Mouse (Mus musculus) CD4-positive, CD25-positive, alpha-beta regulatory T cell, adult 4 months (primary cell): ENCODE measurements around the gene Hdgfl2. TPM values are rescaled to one million over a fixed set of nuclear protein-coding genes. Genes with fewer than 3 reads are reported as not detected.
A peak's percentile ranks its signal among the peaks of the same experiment; 100 is the strongest.

ENCODE experiments used
- ATAC-seq: one replicate; pipeline ENCODE4 v1.8.0; 2017
- polyA plus RNA-seq, 2 experiments: library from polyadenylated mRNA; unstranded; fragments of 100-300 nt; shearing (Covaris generic); gene quantifications; one replicate each; pipeline ENCODE4 v1.2.1; 2017

The Hdgfl2 gene
- polyA plus RNA-seq, 2 experiments from 2014 or later: 39.4 to 58.4 TPM

DNA sequence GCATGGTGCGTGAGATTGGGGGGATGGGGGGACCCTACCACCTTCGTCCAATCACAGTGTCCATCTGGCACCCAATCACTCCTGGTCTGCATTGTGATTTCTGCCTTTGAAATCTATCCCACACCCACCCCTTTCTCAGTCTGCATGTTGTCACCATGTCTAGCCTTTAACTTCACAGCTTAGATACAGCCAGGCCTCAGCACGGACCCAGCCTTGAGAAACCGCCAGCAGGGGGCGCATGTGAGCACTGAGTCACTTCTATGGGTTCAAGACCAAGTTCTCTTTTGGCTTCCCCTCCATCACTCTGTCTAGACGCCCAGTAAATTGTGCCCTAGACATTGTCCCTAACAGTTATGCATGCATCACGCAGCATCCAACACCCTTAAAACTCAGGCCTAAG lies 52.4 kb downstream of the Hdgfl2 start:
- ATAC-seq: no peak

DNA sequence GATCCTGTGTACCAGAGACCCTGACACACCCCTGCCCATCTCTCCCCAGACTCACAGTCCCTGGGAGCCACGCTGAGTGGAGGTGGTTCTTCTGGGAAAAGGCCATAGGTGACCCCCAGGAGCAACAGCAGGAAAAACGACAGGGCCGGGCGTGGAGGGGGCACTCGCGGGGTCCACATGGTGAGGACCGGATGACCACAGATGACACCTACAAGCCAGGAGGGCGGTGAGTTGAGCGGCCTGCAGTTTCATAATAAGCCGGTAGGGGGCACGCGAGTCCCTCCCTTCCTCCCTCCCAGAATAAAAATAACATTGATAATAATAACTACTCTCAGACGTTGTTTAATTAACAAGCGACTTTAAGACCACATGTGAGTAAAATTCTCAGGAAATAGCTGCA lies 53.2 kb downstream of the Hdgfl2 start:
- ATAC-seq: peak; percentile 53

DNA sequence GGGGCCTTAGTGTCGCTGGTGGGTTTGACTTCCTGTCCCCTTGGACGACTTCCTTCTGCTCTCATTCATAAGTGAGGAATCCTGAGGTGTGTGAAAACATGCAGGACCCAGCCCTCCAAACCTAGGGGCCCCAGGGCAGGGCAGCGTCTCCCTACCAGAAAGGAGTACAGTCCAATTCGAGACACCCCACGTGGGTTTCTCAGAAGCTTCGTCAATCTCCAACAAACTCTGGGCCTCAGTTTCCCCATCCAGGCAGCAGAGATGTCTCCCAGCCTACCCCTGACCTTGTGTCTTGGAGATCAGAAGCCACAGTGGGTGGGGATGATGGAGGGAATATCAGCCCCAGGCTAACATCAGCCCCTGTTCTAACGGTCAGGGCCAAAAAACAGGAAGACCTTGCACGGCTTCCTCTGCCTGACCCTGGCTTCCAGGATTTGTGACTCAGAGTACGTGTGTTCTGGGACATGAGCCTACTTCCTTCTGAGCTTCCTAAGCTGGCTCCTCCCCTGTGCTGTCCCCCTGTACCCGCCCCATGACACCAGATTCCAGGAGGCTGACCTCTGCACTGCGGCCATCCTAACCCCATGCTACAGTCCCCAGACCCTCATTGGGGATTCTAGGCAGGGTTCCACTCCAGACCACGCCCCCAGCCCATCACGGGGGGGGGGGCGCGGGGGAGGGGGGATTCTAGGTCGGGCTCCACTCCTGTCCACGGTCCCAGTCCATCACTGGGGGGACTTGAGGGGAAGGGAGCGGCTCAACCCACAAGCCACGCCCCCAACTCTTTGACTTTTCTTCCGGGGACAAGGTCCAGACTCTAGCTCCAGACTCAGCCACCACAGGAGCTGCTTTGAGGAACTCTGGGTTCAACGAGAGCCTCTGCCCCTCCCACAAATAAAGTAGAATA lies 54.3 kb downstream of the Hdgfl2 start:
- peak; percentile 15 for ATAC-seq

DNA sequence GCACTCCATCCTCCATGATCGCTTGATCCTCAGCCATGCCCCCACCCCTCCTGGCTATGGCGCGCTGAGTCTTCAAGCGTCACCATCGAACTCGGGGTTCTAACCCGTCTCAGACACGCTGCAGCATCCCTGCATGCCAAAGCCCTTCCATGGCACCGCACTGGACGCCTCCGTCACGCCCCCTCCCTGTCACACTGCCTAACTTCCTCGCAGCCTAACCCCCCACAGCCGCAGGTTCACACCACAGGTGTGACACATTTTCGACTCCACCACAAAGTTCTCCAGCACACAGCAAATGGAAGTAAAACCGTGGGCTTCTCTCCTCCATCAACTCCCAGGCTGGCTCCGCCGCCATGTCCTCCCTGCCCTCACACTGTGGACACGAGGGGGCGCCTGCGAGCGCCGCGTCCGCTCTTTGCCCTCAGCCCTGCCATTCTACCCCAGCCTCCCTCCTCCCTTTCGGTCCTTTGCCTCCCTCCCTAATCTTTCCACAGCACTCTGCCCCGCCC lies 55.1 kb downstream of the Hdgfl2 start:
- ATAC-seq: peak; percentile 73

DNA sequence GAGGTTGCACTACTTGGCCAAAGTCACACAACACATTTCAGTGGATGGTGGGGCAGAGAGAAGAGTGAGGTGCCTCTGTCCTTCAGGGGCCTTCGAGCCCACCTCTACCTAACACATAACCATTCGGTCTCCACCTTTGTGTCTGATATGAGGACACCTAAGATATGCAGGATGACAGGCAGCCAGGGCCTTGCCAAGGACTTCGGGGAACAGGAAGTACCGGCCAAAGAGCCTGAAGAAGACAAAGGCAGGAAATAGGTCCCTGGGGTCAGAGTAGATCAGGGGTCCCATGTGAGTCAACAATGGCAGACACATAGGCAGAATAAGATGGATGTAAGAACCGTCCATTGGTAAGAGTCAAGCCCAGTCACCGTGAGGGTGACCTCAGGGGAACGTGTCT lies 57.1 kb downstream of the Hdgfl2 start:
- ATAC-seq: no peak

DNA sequence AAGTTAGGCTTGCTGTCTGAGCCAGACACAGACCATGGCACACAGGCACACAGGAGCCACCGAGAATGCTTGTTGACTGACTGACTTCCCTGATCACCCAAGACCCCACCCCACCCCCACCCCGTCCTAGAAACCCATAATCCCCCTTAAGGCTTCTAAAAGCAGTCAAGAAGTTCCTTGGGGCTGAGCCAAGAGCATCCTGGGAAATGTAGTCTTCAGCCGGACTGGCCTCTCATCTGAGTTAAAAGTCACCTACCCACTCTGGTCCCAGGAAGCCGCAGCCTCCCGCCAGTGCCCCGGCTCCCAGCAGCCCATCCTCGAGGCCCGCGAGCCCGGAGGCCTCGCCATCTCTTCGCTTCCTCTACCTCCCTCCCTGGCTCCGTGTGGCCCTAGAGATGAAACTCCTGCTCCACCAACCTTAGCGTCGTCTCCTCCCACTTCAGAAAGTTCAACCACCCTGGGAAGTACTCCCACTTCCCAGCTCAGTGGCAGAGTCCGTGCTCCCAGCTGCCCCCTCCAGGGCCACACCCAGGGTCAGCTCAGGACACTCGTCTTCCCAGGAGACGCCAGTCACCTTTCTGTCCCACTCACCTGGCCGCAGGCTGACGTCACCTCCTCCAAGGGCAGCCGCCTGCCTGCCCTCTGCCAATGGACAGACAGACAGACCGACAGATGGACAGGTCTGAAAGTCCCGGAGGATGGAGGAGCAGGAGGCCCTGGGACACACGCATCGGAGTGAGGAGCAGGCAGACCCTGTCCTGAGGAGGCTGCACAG lies 58.6 kb downstream of the Hdgfl2 start:
- no peak for ATAC-seq

DNA sequence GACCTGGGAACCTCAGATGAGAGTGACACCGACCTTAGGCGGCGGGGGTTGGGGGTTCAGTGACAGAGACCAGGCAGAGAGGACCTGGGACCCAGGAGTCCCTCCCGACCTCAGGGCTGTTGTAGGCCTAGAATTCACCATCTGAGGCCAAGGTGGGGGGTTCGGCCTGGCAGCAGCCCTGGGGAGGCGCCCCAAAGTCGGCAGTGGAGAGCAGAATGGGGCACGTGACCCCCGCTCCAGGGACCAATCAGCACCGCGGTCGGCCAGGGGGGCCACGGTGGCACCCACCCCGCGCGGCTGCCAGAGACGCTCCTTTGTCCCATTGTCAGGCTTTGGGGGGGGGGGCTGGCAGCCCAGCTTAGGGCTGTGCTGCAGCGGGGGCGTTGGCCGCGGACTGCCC lies 59.9 kb downstream of the Hdgfl2 start:
- no peak for ATAC-seq

DNA sequence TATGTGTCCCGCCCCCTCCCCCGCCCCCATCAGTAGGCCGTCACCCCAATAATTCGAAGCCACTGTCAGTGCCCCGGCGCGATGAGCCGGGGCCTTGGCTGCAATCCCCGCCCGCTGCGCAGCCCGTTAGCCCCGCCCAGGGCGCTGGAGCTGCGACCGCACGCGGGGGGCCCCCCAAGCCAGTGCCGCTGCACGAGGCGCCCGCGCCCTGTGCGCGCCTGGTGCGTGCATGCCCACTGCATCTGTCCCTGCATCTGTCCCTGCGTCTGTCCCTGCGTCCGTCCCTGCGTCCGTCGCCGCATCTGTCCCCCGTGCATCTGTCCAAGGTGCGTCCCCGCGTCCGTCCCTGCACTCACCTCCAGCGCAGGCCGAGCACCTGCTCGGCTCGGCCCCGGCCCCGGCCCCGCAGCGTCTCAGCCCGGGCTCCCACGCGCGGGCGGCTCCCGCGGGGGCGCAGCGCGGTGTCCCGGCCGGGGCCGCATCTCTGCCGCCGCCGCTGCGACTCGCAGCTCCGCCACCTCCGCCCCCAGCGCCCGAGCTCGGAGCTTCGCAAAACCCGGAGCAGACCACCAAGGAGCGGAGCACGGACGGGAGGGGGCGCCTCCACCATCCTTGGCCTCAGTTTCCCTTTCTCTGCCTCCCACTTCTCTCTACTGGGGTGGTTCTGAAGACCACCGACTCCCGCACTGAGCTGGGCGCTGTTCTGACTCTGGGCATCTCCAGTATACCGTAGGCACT lies 60.6 kb downstream of the Hdgfl2 start, which contains the start of gene Sema6b:
Sema6b (minus strand) TSS at position 486 of the 738 bp plus-strand sequence.
- ATAC-seq: peak; percentile 61

DNA sequence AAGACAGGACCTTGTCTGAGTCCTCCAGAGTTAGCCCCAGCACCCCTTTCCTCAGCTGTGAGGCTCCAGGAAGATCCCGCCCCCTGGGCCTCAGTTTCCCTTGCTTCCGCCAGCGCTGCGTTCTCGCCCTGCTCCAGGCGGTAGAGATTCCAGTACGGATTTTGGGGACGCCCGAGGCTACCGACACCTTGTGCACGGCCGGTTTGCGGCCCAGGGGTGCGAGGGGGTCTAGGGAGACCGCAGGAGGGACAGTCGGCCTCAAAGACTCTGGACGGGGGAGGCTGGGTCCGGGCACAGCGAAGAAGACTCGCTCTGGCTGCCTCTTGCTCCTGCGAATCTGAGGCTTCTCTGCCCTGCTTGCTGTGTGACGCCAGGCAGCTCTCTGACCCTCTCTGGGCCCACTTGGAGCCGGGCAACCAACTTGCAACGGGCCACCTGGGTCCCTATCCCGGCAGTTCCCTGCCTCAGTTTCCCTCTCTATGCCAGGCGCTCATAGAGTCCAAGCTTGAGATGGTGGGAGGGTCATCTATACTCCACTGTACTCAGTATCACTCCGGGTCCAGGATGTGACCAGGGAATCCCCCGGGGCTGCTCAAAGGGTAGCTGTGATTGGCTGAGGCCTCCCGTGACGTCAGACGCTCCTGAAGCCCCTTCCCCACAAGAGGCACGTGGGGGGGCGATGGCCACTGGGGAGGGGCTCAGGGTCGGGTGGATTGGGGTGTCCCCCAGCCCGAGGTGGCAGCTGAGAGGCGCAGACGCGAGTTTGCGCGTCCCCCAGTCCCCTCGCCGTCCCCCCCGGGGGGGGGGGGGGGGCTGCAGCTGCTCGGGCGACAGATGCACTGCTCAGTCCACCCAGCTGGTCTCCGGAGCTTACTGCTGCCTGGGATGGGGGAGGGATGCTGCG lies 62.5 kb downstream of the Hdgfl2 start:
- ATAC-seq: no peak

DNA sequence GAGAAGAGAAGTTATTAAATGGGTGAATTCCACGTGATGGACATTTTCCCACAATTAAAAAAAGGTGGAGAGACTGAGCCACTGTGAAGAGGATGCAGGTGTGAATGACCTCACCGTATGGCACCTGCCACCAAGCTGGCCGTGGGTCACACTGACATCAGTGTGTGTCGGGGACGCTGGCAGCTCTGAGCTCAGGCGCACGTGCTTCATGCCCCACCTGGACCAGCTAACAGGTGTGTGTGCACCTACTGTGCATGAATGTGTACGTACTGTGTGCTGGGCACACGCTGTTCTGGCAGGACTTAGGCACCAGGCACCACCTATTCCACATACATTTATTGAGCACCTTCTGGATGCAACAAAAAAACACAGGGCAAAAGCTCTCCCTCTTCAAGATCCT lies 65.1 kb downstream of the Hdgfl2 start:
- no peak for ATAC-seq

DNA sequence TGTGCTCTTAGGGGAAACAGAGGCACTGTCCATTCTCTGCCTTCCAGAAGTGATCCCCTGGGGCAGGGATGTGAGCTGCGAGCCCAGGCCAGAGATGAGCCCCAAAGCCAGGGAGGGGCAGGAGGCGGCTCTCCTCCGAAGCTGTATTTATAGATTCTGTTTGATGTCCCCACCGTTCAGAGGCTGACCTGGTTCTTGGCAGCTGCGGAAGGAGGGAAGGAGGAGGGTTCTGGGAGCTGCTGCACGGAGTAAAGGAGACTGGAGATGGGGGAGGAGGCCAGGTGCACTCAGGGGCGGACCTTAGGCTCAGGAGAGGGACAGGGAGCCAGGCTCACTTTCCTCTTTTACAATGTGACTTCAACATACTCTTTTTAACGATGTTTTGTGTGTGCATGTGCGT lies 66.7 kb downstream of the Hdgfl2 start:
- ATAC-seq: no peak

DNA sequence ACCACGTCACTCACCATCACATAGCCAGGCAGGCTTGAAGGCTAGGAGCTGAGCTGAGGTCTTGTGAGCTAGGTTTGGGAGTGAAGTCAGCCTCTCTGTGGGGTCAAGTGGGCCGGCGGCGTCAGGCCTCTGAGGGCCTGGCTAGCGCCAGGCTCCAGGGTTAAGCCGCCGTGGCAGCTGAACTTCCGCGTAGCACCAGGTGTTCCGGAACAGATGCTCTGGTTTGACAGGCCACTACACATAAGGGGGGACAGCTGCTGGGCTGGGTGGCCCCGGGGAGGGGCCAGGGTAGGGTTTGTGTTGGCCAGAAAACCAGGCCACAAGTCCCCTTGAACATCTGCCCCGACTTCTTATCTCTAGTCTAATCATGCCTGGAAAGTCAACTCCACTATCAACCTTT lies 68.0 kb downstream of the Hdgfl2 start:
- ATAC-seq: no peak

DNA sequence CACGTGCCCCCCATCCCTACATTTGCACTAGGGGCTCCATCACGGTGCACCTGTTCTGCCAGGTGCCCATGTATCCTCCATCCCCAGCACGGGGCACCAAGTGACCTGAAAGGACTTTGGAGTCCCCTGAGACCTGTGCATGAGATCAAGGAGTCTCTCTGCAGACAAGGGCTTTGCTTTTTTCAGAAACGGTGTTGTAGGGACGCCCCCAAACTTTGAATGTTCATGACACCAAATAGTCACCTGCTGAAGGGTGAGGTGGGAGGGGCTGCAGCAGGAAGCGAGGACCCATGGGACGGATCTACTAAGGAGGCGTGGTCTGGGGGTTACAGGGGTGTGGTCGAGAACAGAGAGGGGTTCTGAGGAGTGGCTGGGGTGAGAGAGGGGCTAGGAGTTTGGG lies 68.8 kb downstream of the Hdgfl2 start:
- ATAC-seq: peak; percentile 26

DNA sequence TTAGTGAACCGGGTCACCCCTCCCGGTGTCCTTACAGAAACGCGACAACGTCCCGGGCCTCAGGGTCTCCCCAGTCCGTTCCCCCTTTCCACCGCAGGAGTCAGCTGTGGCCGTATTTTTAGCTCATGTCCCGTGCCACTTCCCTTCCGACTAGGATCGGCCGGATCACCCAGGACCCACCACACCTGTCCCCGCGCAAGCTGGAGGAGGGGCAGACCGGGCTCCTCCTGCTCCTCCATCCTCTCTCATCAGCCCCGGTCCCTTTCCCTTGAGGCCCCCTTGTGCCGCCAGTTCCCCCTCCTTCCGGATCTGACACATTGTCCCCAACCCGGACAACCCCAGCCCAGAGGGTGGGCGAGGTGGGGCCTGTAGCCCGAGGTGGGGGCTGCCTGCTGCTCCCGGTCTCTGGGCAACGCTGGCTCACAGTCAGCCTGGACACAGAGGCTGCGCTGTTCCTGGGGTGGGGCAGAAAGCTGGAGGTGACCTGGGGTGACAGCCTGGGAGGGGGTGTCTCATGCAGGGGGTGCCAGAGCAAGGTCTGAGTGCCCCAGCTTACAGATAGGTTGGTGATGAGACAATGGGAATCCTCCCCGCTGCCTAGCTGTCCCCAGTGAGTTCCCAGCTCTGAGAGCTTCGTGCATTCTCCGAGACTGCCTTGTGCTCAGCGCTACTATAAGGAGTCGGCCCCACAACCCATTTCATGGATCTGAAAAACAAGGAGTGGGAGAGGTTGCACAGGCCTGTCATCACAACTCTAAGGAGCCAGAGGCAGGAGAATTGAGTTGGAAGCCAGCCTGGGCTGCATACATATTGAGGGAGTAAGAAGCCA lies 69.6 kb downstream of the Hdgfl2 start:
- ATAC-seq: no peak

DNA sequence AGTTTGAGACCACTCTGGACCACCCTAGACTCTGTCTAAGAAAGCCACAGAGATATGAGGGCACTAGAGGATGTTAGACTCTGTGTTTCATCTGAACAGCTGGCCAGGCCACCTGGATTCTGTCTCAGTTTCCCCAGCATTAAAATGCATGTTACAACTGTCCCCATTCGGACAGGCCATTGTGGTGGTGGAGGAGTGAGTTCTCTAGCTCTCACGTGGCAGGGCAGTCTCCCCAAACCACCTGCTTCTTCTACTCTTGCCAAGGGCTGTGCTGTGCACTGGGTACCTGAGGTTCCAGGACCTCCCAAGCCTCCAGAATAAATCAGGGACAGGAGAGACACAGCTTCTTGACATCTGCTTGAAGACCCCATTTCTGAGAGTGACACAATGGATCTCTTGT lies 70.5 kb downstream of the Hdgfl2 start:
- no peak for ATAC-seq

Other genes with a start within 250 kb of the Hdgfl2 start
- 10 to 100 TPM; 21.2 to 22.6 TPM for gene Zfp119a, start 200.7 kb upstream of the Hdgfl2 start, polyA plus RNA-seq
- 10 to 100 TPM; 29.3 to 31.1 TPM for gene Zfp959, start 187.5 kb upstream of the Hdgfl2 start, polyA plus RNA-seq
- gene Zfp119b, start 130.1 kb upstream of the Hdgfl2 start, polyA plus RNA-seq: 10 to 100 TPM; 14.3 to 16.2 TPM
- gene Ebi3, start 127.0 kb upstream of the Hdgfl2 start, polyA plus RNA-seq: 10 to 100 TPM; 48.6 to 79.8 TPM
- gene Yju2, start 120.5 kb upstream of the Hdgfl2 start, polyA plus RNA-seq: 10 to 100 TPM; 28.2 to 43.3 TPM
- not detected for gene Shd, start 109.2 kb upstream of the Hdgfl2 start, polyA plus RNA-seq
- under 1 TPM in 1 of 2 experiments, not detected in 1; 0.47 TPM for gene Fsd1, start 93.1 kb upstream of the Hdgfl2 start, polyA plus RNA-seq
- under 1 TPM in 1 of 2 experiments, not detected in 1; 0.70 TPM for gene Stap2, start 74.0 kb upstream of the Hdgfl2 start, polyA plus RNA-seq
- gene Mpnd, start 73.9 kb upstream of the Hdgfl2 start, polyA plus RNA-seq: 10 to 100 TPM in 1 of 2 experiments, 1 to 10 TPM in 1; 9.2 to 13.7 TPM
- gene Sh3gl1, start 43.0 kb upstream of the Hdgfl2 start, polyA plus RNA-seq: 100 to 1,000 TPM in 1 of 2 experiments, 10 to 100 TPM in 1; 93.7 to 110 TPM
- gene Chaf1a, start 39.2 kb upstream of the Hdgfl2 start, polyA plus RNA-seq: 1 to 10 TPM in 1 of 2 experiments, under 1 TPM in 1; 0.51 to 1.0 TPM
- gene Ubxn6, start 4.6 kb upstream of the Hdgfl2 start, polyA plus RNA-seq: 10 to 100 TPM; 35.0 to 41.5 TPM
- gene Plin4, start 30.2 kb downstream of the Hdgfl2 start, polyA plus RNA-seq: not detected
- not detected for gene Plin5, start 38.0 kb downstream of the Hdgfl2 start, polyA plus RNA-seq
- gene Lrg1, start 42.4 kb downstream of the Hdgfl2 start, polyA plus RNA-seq: not detected
- gene Sema6b, start 60.7 kb downstream of the Hdgfl2 start, polyA plus RNA-seq: not detected
- gene Tnfaip8l1, start 82.8 kb downstream of the Hdgfl2 start, polyA plus RNA-seq: 10 to 100 TPM; 30.3 to 43.4 TPM
- 10 to 100 TPM; 58.9 to 59.6 TPM for gene Mydgf, start 104.3 kb downstream of the Hdgfl2 start, polyA plus RNA-seq
- gene Dpp9, start 139.3 kb downstream of the Hdgfl2 start, polyA plus RNA-seq: 10 to 100 TPM; 17.8 to 21.0 TPM
- gene Fem1a, start 177.2 kb downstream of the Hdgfl2 start, polyA plus RNA-seq: 1 to 10 TPM; 4.4 to 5.5 TPM
- 10 to 100 TPM in 1 of 2 experiments, 1 to 10 TPM in 1; 8.9 to 11.6 TPM for gene Ticam1, start 197.2 kb downstream of the Hdgfl2 start, polyA plus RNA-seq
- 10 to 100 TPM; 31.8 to 32.1 TPM for gene Plin3, start 213.2 kb downstream of the Hdgfl2 start, polyA plus RNA-seq
- not detected for gene Arrdc5, start 220.7 kb downstream of the Hdgfl2 start, polyA plus RNA-seq
- 10 to 100 TPM in 1 of 2 experiments, 1 to 10 TPM in 1; 8.5 to 28.4 TPM for gene Uhrf1, start 223.7 kb downstream of the Hdgfl2 start, polyA plus RNA-seq
- gene Kdm4b, start 246.4 kb downstream of the Hdgfl2 start, polyA plus RNA-seq: 1 to 10 TPM; 5.3 to 7.0 TPM